Mouse (Mus musculus): Measurements from ENCODE around the gene Tnfrsf14. TPM values are rescaled to one million over a fixed set of nuclear protein-coding genes. Genes with fewer than 3 reads are reported as not detected.

Gene Tnfrsf14
- polyA plus RNA-seq, 1 experiment = 16.2 TPM

- no peak for DNase-seq (ENCODE audit: low read depth)
Observed at GRCm38 (mm10) chr4:154880730-154881129, 47.6 kb downstream of the Tnfrsf14 start.

- peak; percentile 56 for DNase-seq (ENCODE audit: low read depth)
Observed at GRCm38 (mm10) chr4:154877864-154878548, 50.4 kb downstream of the Tnfrsf14 start.

GRCm38 (mm10) chr4:154873186-154873585 is 55.2 kb downstream of the Tnfrsf14 start:
- DNase-seq (ENCODE audit: low read depth) = no peak

Other genes with a start within 250 kb of the Tnfrsf14 start
- 0.92 and 1.3 TPM in 2 replicates for gene Ttc34, start 91.1 kb downstream of the Tnfrsf14 start, polyA plus RNA-seq (2012; rRNA removed)
- 0.32 and 0.56 TPM in 2 replicates for gene Mmel1, start 59.0 kb downstream of the Tnfrsf14 start, polyA plus RNA-seq (2012; rRNA removed)
- 54.8 and 120 TPM in 2 replicates for gene Fam213b, start 29.4 kb downstream of the Tnfrsf14 start, polyA plus RNA-seq (2012; rRNA removed)
- 0.32 and 0.69 TPM in 2 replicates for gene Hes5, start 32.4 kb upstream of the Tnfrsf14 start, polyA plus RNA-seq (2012; rRNA removed)
- 33.1 and 36.1 TPM in 2 replicates for gene Pank4, start 35.6 kb upstream of the Tnfrsf14 start, polyA plus RNA-seq (2012; rRNA removed)
- 7.8 and 10.8 TPM in 2 replicates for gene Plch2, start 128.2 kb upstream of the Tnfrsf14 start, polyA plus RNA-seq (2012; rRNA removed)
- gene Pex10, start 138.5 kb upstream of the Tnfrsf14 start, polyA plus RNA-seq (2012; rRNA removed) = 17.1 and 20.4 TPM in 2 replicates
- 94.6 and 115 TPM in 2 replicates for gene Rer1, start 157.8 kb upstream of the Tnfrsf14 start, polyA plus RNA-seq (2012; rRNA removed)
- gene Morn1, start 158.0 kb upstream of the Tnfrsf14 start, polyA plus RNA-seq (2012; rRNA removed) = 7.7 and 10.2 TPM in 2 replicates